Mouse (Mus musculus): ENCODE measurements around the gene Meioc.

GRCm38 (mm10) chr11:102627171-102627931 is 36.2 kb upstream of the Meioc start:
- no peak for TF ChIP-seq CTCF (IDR thresholded peaks at IDR 0.05; ENCODE audit: low read depth, low read length)
- TF ChIP-seq POLR2AphosphoS5 (IDR thresholded peaks at IDR 0.05; ENCODE audit: insufficient replicate concordance, low read depth, low read length): no peak
- no peak for TF ChIP-seq TAL1 (conservative IDR thresholded peaks at IDR 0.05; ENCODE audit: low read depth, low read length)
- TF ChIP-seq GATA1 (IDR thresholded peaks at IDR 0.05; ENCODE audit: borderline replicate concordance, low read length): no peak

Measured in G1E (cell line).